Mouse (Mus musculus): Measurements from ENCODE around the gene Sebox.
A peak's percentile ranks its signal among the peaks of the same experiment; 100 is the strongest.

Gene Sebox

GRCm38 (mm10) chr11:78535376-78536079 lies 32.3 kb downstream of the Sebox start:
- DNase-seq (ENCODE audit: low spot score), result no peak

- DNase-seq (ENCODE audit: low spot score), result peak; percentile 93
Measured at GRCm38 (mm10) chr11:78536080-78536689, 32.9 kb downstream of the Sebox start, which contains the start of the genes Tnfaip1 and Ift20. TSS of gene Tnfaip1 (minus strand) at chr11:78536332. TSS of gene Ift20 (plus strand) at chr11:78536361.

- no peak for DNase-seq (ENCODE audit: low spot score)
Measured at GRCm38 (mm10) chr11:78536690-78537084, 33.4 kb downstream of the Sebox start.

GRCm38 (mm10) chr11:78540358-78540757 lies 37.1 kb downstream of the Sebox start:
- DNase-seq (ENCODE audit: low spot score), result no peak

- no peak for DNase-seq (ENCODE audit: low spot score)
Measured at GRCm38 (mm10) chr11:78544449-78545111, 41.3 kb downstream of the Sebox start.

GRCm38 (mm10) chr11:78545181-78545580 lies 41.9 kb downstream of the Sebox start:
- no peak for DNase-seq (ENCODE audit: low spot score)

GRCm38 (mm10) chr11:78547718-78548460 lies 44.6 kb downstream of the Sebox start:
- no peak for DNase-seq (ENCODE audit: low spot score)

GRCm38 (mm10) chr11:78549491-78549987 lies 46.3 kb downstream of the Sebox start:
- DNase-seq (ENCODE audit: low spot score), result no peak

- DNase-seq (ENCODE audit: low spot score), result peak; percentile 93
Measured at GRCm38 (mm10) chr11:78550168-78551058, 47.2 kb downstream of the Sebox start, which contains the start of gene Tmem97. TSS of gene Tmem97 (minus strand) at chr11:78550777.

- DNase-seq (ENCODE audit: low spot score), result no peak
Measured at GRCm38 (mm10) chr11:78551059-78551398, 47.8 kb downstream of the Sebox start.

All from ovary, postnatal 36 days (tissue).